Mouse (Mus musculus) 3134 (cell line): ENCODE data around the gene Rps6kl1.

ENCODE experiments used
- DNase-seq: peaks from one replicate; pipeline ENCODE4 v3.0.0-alpha.2; 2011; ENCODE audit warnings: low spot score; ENCODE audit not compliant: insufficient read length; ENCODE audit errors: extremely low read depth

Gene Rps6kl1

DNA sequence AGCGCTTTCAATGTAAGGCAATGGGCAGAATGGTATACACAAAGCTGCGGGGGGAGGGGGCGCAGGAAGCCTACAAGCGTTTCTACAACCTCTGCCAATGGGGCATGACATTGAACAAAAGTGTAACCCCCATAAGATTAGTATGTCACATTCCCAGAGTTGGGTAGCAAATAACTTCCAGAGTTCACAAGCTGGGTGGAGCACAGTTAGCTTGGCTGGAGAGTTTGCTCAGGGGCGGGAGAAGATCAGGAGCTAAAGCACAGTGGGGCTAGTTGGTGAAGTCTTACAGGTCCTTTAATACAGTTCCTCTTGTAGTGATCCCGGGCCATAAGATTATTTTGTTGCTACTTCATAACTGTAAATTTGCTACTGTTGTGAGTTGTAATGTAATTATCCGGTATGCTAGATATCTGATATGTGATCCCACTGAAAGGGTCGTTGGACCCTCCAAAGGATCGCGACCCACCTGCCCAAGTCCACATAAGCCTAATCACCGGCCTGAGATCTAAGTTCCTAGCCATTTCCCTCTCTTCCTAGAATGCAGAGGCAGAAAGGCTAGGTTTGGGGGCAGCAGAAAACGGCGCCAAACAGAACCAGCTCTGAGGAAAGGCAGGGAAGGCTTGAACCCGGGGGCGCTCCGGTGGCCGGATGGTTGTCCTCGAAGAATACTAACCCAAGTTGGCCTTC, 40.9 kb downstream of the Rps6kl1 start:
- DNase-seq, result no peak

DNA sequence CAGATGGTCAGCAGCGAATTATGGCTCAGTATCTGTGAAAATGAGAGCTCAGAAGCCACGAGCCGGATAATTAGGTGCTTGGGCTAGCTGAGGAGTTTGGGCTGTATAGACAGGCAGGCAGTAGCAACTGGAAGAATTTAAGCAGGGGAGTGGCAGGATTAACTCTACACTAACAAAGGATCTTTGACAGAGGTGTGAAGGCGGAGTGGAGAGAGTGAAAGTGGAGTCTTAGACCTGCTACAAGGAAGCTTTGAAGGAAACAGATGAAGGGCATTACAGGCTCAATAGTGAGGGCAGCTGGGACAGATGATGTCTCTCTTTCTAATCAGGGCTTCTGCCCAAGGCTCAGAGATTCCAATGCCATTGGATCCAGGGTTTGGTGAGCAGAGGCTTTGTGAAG, 41.6 kb downstream of the Rps6kl1 start:
- no peak for DNase-seq

DNA sequence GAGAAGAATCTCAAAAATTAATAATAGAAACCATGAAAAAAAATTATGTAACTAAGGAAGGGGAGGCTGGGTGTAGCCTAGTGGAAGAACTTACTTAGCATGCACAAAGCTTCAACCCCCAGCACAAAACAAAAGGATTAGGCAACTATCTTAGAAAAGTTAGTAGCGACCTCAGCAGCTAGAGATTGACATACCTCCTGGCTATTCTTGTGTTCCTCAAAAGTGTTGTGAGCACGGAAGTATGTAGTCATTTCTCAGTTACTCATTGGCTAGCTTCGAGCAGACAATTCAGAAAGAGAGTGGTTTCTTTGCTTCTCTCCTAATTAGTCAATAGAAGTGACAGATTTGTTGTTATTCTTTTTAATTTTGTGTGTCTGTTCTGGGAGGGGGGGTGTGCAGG, 42.4 kb downstream of the Rps6kl1 start:
- no peak for DNase-seq

DNA sequence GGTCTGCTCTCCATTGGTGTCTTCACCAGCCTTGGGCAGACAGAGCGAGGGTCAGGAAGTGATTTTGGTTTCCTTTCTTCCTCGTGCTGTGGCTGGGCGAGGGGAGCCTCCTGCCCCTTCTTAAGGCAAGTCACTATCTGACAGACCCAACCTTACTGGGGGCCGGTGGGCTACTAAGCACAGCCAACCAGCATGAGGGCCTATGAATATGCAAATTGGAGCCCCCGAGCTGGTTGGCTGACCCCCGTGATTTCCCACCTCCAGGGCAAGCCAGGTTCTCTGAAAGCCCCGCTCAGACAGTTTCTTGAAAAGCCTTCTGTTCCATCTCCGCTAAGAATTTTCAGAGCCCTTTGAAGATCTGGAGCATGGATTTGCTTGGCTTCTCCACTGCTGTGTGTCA, 44.8 kb downstream of the Rps6kl1 start:
- no peak for DNase-seq

DNA sequence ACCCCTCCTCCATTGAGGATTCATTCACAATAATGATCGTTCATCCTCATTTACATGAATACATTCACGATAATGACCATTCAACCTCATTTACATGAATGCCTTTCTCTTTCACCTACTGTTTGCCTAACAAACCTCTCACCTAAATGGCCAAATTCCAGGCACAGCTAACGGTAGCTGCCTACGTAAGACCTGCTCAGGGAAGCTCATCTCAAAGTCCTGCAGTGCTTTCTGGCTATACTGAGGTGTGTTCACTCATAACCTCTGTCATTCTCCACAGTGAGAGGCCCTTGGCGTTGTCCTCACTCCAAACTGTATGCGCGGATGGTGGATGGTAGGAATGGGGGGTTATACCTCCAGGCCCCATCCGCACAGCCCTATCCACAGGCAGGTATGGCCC, 46.3 kb downstream of the Rps6kl1 start:
- no peak for DNase-seq

DNA sequence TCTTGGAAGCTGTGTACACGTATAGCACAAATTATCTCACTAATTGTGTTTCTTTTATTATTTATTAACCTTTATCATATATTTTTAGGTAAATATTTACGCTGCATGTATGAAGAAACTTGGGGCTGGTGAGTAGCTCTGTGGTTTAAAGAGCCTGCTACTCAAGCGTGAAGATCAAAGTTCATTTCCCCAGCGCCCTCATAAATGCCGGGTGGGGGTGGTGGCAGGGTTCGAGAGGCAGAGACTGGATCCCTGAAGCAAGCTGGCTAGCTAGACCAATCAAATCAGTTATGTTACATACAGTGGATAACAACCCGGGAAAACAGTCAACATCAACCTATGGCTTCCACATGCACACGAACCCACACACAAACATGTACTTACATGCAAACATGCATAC, 48.0 kb downstream of the Rps6kl1 start:
- DNase-seq, result no peak

DNA sequence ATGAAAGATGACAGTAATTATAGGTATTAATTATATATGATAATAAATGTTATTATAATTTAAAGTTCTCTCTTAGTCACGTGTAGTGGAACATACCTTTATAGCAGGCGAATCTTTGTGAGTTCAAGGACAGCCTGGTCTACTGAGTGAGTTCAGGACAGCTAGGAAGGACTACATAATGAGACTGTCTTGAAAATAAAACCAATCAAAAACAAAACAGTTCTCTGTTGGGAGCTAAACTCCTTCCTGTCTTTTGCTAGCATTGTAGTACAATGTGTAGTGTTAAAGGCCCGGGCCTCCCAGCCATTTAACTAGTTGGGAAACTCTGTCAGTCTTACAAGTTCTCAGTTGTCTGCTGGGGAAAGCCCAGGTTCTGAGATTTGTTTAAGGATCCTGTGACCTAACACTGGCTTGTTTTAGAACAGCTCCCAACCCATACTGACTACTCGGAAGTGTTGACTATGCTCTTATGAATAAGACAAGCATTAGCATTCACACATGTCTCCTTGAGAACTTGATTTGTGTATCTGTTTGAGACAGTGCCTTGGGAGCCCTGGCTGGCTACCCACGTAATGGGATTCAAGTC, 49.5 kb downstream of the Rps6kl1 start:
- no peak for DNase-seq

DNA sequence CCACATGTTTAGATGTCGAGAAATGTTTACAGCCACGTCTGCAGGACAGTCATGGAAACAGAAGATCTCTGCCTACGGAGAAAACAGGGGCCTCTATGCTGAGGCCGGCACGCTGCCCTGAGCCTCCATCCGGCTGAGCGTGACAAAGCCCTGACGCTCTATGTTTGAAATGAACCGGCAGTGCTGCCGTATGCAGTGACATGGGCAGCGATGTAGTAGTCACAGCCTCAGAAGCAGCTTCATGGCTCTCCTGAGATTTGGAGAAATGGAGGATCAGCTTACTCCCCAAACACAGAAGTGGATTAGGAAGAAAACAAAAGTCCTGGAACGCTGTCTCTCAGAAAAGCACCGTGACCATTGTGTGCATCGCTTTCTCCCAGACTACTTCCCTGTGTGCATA, 50.1 kb downstream of the Rps6kl1 start:
- DNase-seq, result no peak

DNA sequence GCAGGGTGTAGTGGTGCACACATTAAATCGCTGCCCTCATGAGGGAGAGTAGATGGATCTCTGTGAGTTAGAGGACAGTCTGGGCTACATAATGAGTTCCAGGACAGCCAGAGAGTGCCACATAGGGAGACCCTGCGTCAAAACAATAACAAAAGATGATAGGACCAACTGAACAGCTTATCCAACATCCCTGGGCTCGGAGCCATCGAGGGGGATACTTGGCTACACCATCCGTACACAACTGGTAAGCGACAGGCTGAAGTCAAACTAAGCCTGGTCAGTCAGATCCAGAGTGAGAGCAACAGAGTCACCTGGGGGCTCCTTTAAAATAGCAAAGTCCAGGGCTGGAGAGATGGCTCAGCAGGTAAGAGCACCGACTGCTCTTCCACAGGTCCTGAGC, 55.2 kb downstream of the Rps6kl1 start:
- no peak for DNase-seq

DNA sequence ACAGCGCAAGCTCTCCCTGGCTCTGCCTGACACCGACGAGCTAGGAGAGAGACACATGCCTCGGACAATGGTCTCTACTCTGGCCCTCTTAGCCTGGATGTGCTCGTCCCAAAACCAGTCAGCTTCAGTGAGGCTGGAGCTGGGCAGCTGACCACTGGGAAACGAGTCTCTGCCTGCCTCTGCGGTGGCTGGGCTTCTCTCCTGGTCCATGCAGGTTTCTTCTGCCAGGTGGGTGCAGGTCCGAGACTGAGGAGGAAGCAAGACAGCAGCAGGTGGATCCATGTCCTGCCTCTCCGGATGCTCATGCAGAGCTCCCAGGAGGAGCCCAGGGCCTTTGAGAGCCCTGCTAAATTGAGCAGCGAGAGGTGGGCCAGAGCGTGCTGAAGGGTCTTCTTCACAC, 55.9 kb downstream of the Rps6kl1 start:
- DNase-seq, result no peak

DNA sequence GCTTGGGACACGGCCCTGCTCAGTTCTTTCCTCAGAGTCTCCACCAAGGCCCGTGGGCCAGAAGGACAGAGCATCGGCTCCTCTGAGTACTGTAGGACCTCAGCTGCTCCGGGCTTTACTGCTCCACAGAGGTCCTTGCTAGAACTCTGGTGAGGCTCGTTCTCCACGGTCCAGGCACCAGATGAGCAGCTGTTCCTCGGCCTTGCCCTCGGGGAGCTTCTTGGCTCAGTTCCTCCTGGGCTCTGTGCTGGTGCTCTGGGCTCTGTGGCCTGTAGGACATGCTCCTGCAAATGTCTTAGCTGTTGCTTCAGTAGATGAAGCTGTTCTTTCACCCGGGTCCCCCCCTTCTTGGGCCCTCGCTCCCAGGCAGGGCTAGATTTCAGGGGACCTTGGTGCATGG, 56.4 kb downstream of the Rps6kl1 start:
- peak; percentile 9 for DNase-seq

DNA sequence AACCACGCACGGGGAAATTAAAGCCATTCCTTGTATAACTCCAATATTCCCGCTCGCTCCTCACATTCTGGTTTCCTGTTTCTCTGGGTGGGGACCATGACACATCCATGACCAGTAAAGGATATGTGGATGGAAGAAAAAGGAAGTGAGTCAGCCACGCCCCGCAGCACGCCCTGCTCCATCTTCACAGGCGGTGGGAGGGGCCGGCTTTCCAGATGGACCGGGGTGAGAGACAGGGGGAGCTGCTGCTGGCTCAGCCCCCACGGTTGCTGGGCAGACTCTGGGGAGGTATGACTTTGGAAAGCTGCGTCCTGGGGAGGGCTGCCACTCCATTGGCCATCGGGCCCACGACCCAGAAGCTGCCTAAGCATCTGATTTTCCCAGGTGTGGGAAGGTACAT, 57.1 kb downstream of the Rps6kl1 start:
- peak; percentile 84 for DNase-seq

DNA sequence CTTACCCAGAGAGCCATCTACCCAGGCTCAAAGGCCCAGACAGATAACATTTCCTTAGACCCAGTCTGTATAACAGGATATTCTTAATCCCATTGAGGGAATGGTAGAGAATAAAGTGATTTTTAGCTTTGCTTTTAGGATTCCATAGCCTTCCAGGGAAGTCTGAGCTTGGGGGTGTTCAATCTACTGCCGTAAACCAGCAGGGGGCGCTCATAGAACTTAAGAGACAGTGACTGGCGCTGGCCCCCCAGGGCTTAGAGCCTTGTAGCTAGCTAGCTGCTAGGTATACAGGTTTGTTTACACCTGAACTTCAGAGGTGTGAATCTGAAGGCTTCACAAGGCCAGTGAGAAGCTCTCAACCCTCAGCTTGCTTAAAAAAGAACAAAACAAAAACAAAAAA, 58.9 kb downstream of the Rps6kl1 start:
- DNase-seq, result no peak

DNA sequence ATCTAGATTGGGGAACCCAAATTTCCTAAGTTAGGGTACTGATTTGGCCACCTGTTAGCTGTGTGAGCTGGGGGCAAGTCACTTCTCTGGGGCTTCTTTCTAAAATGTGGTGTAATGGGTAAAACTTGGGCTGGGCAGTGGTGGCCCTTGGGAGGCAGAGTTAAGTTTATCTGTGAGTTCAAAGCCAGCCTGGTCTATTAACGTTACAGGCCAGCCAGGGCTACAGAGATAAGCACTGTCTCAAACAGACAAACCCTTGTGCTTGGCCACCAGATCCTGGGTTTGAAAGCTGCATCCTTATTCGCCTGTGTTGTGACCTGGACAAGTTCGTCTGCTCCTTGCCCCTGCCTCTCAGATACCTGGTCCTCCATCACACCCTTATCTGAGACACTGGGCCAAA, 59.9 kb downstream of the Rps6kl1 start:
- no peak for DNase-seq

DNA sequence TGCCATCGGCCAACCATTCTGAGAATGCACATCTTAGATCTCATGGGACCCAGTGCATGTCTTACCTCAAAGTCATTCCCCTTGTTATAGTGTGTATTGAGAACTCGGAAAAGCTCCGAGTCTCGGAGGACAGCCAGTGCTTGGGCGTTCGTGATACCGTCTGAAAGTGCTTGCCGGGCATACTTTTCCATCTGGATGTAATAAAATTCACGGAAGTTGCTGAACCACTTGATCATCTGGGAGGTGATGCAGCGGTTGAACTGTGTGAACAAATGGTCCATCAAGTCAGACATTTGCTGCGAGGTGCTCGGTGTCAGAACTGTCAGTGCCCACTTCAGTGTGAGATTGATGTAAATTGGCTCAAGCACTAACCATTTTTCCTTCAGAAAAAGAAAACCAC, 63.2 kb downstream of the Rps6kl1 start:
- DNase-seq, result no peak
